Mouse (Mus musculus): Measurements from ENCODE around the gene Eif2ak4.
A peak's percentile ranks its signal among the peaks of the same experiment; 100 is the strongest.

The Eif2ak4 gene

GRCm38 (mm10) chr2:118461480-118462165, 73.2 kb downstream of the Eif2ak4 start:
- no peak for DNase-seq (ENCODE audit: extremely low read depth, low read depth, low spot score)

GRCm38 (mm10) chr2:118463480-118463879, 75.1 kb downstream of the Eif2ak4 start:
- no peak for DNase-seq (ENCODE audit: extremely low read depth, low read depth, low spot score)

GRCm38 (mm10) chr2:118464450-118464849, 76.0 kb downstream of the Eif2ak4 start:
- no peak for DNase-seq (ENCODE audit: extremely low read depth, low read depth, low spot score)

- DNase-seq (ENCODE audit: extremely low read depth, low read depth, low spot score) = no peak
Measured at GRCm38 (mm10) chr2:118465894-118466293, 77.5 kb downstream of the Eif2ak4 start.

GRCm38 (mm10) chr2:118466601-118467000, 78.2 kb downstream of the Eif2ak4 start:
- DNase-seq (ENCODE audit: extremely low read depth, low read depth, low spot score) = no peak

GRCm38 (mm10) chr2:118468354-118468753, 79.9 kb downstream of the Eif2ak4 start:
- DNase-seq (ENCODE audit: extremely low read depth, low read depth, low spot score) = no peak

GRCm38 (mm10) chr2:118478833-118479549, 90.6 kb downstream of the Eif2ak4 start:
- DNase-seq (ENCODE audit: extremely low read depth, low read depth, low spot score) = no peak

- peak; percentile 42 for DNase-seq (ENCODE audit: extremely low read depth, low read depth, low spot score)
Measured at GRCm38 (mm10) chr2:118479550-118479909, 91.1 kb downstream of the Eif2ak4 start, which contains the start of gene Srp14. Srp14 (minus strand) TSS chr2:118479711.

- DNase-seq (ENCODE audit: extremely low read depth, low read depth, low spot score) = no peak
Measured at GRCm38 (mm10) chr2:118480886-118481285, 92.5 kb downstream of the Eif2ak4 start.

- DNase-seq (ENCODE audit: extremely low read depth, low read depth, low spot score) = no peak
Measured at GRCm38 (mm10) chr2:118483032-118483431, 94.6 kb downstream of the Eif2ak4 start.

GRCm38 (mm10) chr2:118484386-118484898, 96.0 kb downstream of the Eif2ak4 start:
- no peak for DNase-seq (ENCODE audit: extremely low read depth, low read depth, low spot score)

- no peak for DNase-seq (ENCODE audit: extremely low read depth, low read depth, low spot score)
Measured at GRCm38 (mm10) chr2:118485415-118485814, 97.0 kb downstream of the Eif2ak4 start.

- no peak for DNase-seq (ENCODE audit: extremely low read depth, low read depth, low spot score)
Measured at GRCm38 (mm10) chr2:118486933-118487332, 98.5 kb downstream of the Eif2ak4 start.

- no peak for DNase-seq (ENCODE audit: extremely low read depth, low read depth, low spot score)
Measured at GRCm38 (mm10) chr2:118487806-118488205, 99.4 kb downstream of the Eif2ak4 start.

- DNase-seq (ENCODE audit: extremely low read depth, low read depth, low spot score) = no peak
Measured at GRCm38 (mm10) chr2:118490241-118491091, 102.0 kb downstream of the Eif2ak4 start.

- DNase-seq (ENCODE audit: extremely low read depth, low read depth, low spot score) = no peak
Measured at GRCm38 (mm10) chr2:118491281-118491731, 102.9 kb downstream of the Eif2ak4 start.

GRCm38 (mm10) chr2:118491741-118492395, 103.5 kb downstream of the Eif2ak4 start:
- no peak for DNase-seq (ENCODE audit: extremely low read depth, low read depth, low spot score)

- DNase-seq (ENCODE audit: extremely low read depth, low read depth, low spot score) = no peak
Measured at GRCm38 (mm10) chr2:118495024-118495423, 106.6 kb downstream of the Eif2ak4 start.

GRCm38 (mm10) chr2:118497890-118498289, 109.5 kb downstream of the Eif2ak4 start:
- no peak for DNase-seq (ENCODE audit: extremely low read depth, low read depth, low spot score)

GRCm38 (mm10) chr2:118498476-118498875, 110.1 kb downstream of the Eif2ak4 start:
- DNase-seq (ENCODE audit: extremely low read depth, low read depth, low spot score) = no peak

All from fat pad, adult 2 months (tissue).